ENCODE assay signal across 10 mouse cellular contexts in the genomic region with DNA sequence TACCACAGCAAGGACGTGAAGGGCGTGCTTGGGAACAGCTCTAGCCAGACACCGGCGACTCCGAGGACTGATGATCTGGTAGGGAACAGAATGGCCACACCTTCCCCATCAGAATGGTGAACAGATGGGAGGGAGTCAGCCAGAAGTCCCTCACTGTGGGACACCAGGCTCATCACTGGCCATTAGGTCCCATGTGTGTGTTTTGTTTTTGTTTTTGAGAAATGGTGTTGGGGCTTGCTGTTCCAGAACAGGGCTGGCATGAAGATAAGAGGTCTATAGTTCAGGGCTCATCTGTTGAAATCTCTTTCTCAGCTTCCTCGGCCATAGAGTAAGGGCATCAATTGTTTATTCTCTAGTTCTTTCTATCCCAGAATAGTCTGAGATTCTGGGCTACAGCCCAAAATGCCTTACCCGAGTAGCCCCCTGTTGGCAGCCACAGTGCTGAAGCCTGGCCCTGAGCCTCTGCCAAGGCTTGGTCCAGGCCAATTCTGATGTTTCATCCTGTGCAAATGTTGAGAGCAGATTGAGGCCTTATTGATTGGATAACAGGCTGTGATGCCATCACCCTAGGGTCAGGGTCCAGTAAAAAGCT. TPM values are rescaled to one million over a fixed set of nuclear protein-coding genes. Genes with fewer than 3 reads are reported as not detected.
DNase-seq lines count a peak whose midpoint lies in the region; ATAC-seq and TF ChIP-seq lines count a peak whose summit lies in the region.
"Had no signal": no experiment of that assay in that cellular context is flagged by ENCODE, and none has a peak within 500 bp of the region (broad histone marks: within the 10 kb centered on the region; RNA-seq: fewer than 3 reads in every experiment).

No protein-coding gene starts in this region.

- H3K9ac ChIP-seq in neural tube, embryonic 13.5 days, result no peak overlapping the region
- no peak overlapping the region for H3K9ac ChIP-seq in midbrain, postnatal 0 days (replicated peaks; ENCODE audit: low read length, poor library complexity, severe bottlenecking)

- no peaks in the 10 kb centered on the region for H3K9me3 ChIP-seq in neural tube, embryonic 13.5 days
- no peaks in the 10 kb centered on the region for H3K9me3 ChIP-seq in midbrain, postnatal 0 days (ENCODE audit: low read length)

- H3K4me1 ChIP-seq in neural tube, embryonic 13.5 days (replicated peaks), result peaks cover 75% of the 10 kb centered on the region
- H3K4me1 ChIP-seq in midbrain, postnatal 0 days (ENCODE audit: insufficient read depth, low read length), result peaks cover 24% of the 10 kb centered on the region

- H3K27me3 ChIP-seq in neural tube, embryonic 13.5 days, result no peaks in the 10 kb centered on the region
- no peaks in the 10 kb centered on the region for H3K27me3 ChIP-seq in midbrain, postnatal 0 days (ENCODE audit: insufficient read depth, low read length)

- peak overlapping the region; percentile 67 for H3K27ac ChIP-seq in neural tube, embryonic 13.5 days (replicated peaks)
- H3K27ac ChIP-seq in midbrain, postnatal 0 days (ENCODE audit: low read depth, low read length), result no peak overlapping the region

- intact Hi-C loops in gastrocnemius, postnatal 14 days (cut with DNase I; ENCODE audit: low total_unique reads), result no loop called here

- H3K4me2 ChIP-seq in neural tube, embryonic 13.5 days, result no peak overlapping the region
- no peak overlapping the region for H3K4me2 ChIP-seq in midbrain, postnatal 0 days (ENCODE audit: low read depth, low read length, poor library complexity, severe bottlenecking)

- peaks cover 17% of the 10 kb centered on the region; the same call in 1 of the 2 replicates for H3K36me3 ChIP-seq in neural tube, embryonic 13.5 days
- peaks cover 9% of the 10 kb centered on the region for H3K36me3 ChIP-seq in midbrain, postnatal 0 days (ENCODE audit: insufficient read depth, low read length)

- TF ChIP-seq CTCF in midbrain, postnatal 0 days (IDR thresholded peaks at IDR 0.05), result peak; percentile 38; the same call in 1 of the 2 replicates

- H3K4me3 ChIP-seq in neural tube, embryonic 13.5 days, result no peak overlapping the region
- H3K4me3 ChIP-seq in midbrain, postnatal 0 days (ENCODE audit: low read depth, low read length), result no peak overlapping the region
- H3K4me3 ChIP-seq: myocyte had no signal

- no peak for ATAC-seq in neural tube, embryonic 13.5 days (ENCODE audit: low read depth)
- no peak for ATAC-seq in midbrain, postnatal 0 days (ENCODE audit: low FRiP score)

- DNase-seq in adrenal gland, postnatal 14 days, result peak; percentile 63
- DNase-seq in adrenal gland, postnatal 4 days (ENCODE audit: low spot score in 2 of 2), result no peak
- no peak for DNase-seq in neural tube, embryonic 10.5 days (ENCODE audit: extremely low spot score, low spot score)
- peak; percentile 45 to 81 for DNase-seq in layer of hippocampus, adult 18-20 months (ENCODE audit: low spot score in 2 of 2)
- peak; percentile 95 for DNase-seq in midbrain, postnatal 0 days (ENCODE audit: low spot score)
- no peak for DNase-seq in retina, embryonic 14.5 days (ENCODE audit: low spot score)
- DNase-seq in gastrocnemius, postnatal 14 days, result no peak

- WGBS in neural tube, embryonic 13.5 days, result 70% methylated on average over 7 of the region's 7 CpGs
- 62% methylated on average over 7 of the region's 7 CpGs for WGBS in midbrain, postnatal 0 days

RNA-seq across cellular contexts. Expression of a gene that starts 4.5 kb away (rescaled TPM):
- total RNA-seq in adrenal gland, postnatal 14 days (2021), result 42.6 and 57.0 TPM in 2 replicates
- 10 to 100 TPM; 88.4 to 89.4 TPM for total RNA-seq in adrenal gland, postnatal 4 days (2021)
- 239 and 296 TPM in 2 replicates for polyA plus RNA-seq in neural tube, embryonic 13.5 days (2015; fragmentation: Nextera tagmentation; extraction: Ambion mirVana)
- 10 to 100 TPM; 54.8 to 58.5 TPM for total RNA-seq in layer of hippocampus, adult 18-20 months (2021)
- total RNA-seq in midbrain, postnatal 0 days (2014; rRNA removed), result 75.0 and 82.8 TPM in 2 replicates
- polyA plus RNA-seq in midbrain, postnatal 0 days (2015; fragmentation: Nextera tagmentation; extraction: Ambion mirVana), result 159 and 164 TPM in 2 replicates
- 100 to 1,000 TPM; 191 to 254 TPM for total RNA-seq in gastrocnemius, postnatal 14 days (2021)

RNA-seq across cellular contexts. Expression of a gene that starts 29.9 kb away (rescaled TPM):
- 16.0 and 18.1 TPM in 2 replicates for total RNA-seq in adrenal gland, postnatal 14 days (2021)
- 10 to 100 TPM; 26.2 to 28.6 TPM for total RNA-seq in adrenal gland, postnatal 4 days (2021)
- 27.8 and 31.9 TPM in 2 replicates for polyA plus RNA-seq in neural tube, embryonic 13.5 days (2015; fragmentation: Nextera tagmentation; extraction: Ambion mirVana)
- 10 to 100 TPM; 31.9 to 34.2 TPM for total RNA-seq in layer of hippocampus, adult 18-20 months (2021)
- total RNA-seq in midbrain, postnatal 0 days (2014; rRNA removed), result 32.9 and 47.2 TPM in 2 replicates
- polyA plus RNA-seq in midbrain, postnatal 0 days (2015; fragmentation: Nextera tagmentation; extraction: Ambion mirVana), result 27.3 and 27.9 TPM in 2 replicates
- 10 to 100 TPM; 10.1 to 11.2 TPM for total RNA-seq in gastrocnemius, postnatal 14 days (2021)

RNA-seq across cellular contexts. Expression of a gene that starts 51.8 kb away (rescaled TPM):
- 1.1 and 1.2 TPM in 2 replicates for total RNA-seq in adrenal gland, postnatal 14 days (2021)
- 10 to 100 TPM in 1 of 2 experiments, 1 to 10 TPM in 1; 3.7 to 15.0 TPM for total RNA-seq in adrenal gland, postnatal 4 days (2021)
- polyA plus RNA-seq in neural tube, embryonic 13.5 days (2015; fragmentation: Nextera tagmentation; extraction: Ambion mirVana), result 5.4 and 5.5 TPM in 2 replicates
- total RNA-seq in layer of hippocampus, adult 18-20 months (2021), result not detected
- 0.57 and 0.88 TPM in 2 replicates for total RNA-seq in midbrain, postnatal 0 days (2014; rRNA removed)
- polyA plus RNA-seq in midbrain, postnatal 0 days (2015; fragmentation: Nextera tagmentation; extraction: Ambion mirVana), result 1.3 and 1.9 TPM in 2 replicates
- total RNA-seq in gastrocnemius, postnatal 14 days (2021), result 1 to 10 TPM; 1.9 to 2.1 TPM

RNA-seq across cellular contexts. Expression of a gene that starts 53.4 kb away (rescaled TPM):
- 4.0 and 6.0 TPM in 2 replicates for total RNA-seq in adrenal gland, postnatal 14 days (2021)
- 1 to 10 TPM; 5.4 to 6.4 TPM for total RNA-seq in adrenal gland, postnatal 4 days (2021)
- polyA plus RNA-seq in neural tube, embryonic 13.5 days (2015; fragmentation: Nextera tagmentation; extraction: Ambion mirVana), result 0.65 and 0.92 TPM in 2 replicates
- 1 to 10 TPM in 1 of 2 experiments, under 1 TPM in 1; 0.76 to 1.3 TPM for total RNA-seq in layer of hippocampus, adult 18-20 months (2021)
- total RNA-seq in midbrain, postnatal 0 days (2014; rRNA removed), result 0.28 and 0.93 TPM in 2 replicates
- 0.86 and 0.99 TPM in 2 replicates for polyA plus RNA-seq in midbrain, postnatal 0 days (2015; fragmentation: Nextera tagmentation; extraction: Ambion mirVana)
- under 1 TPM; 0.53 to 0.97 TPM for total RNA-seq in gastrocnemius, postnatal 14 days (2021)
- polyA plus RNA-seq: myocyte had no signal

RNA-seq across cellular contexts. Expression of a gene that starts 53.5 kb away (rescaled TPM):
- total RNA-seq in adrenal gland, postnatal 14 days (2021), result 0.26 TPM in 2 replicates
- total RNA-seq in adrenal gland, postnatal 4 days (2021), result not detected
- not detected in 2 replicates for polyA plus RNA-seq in neural tube, embryonic 13.5 days (2015; fragmentation: Nextera tagmentation; extraction: Ambion mirVana)
- not detected for total RNA-seq in layer of hippocampus, adult 18-20 months (2021)
- total RNA-seq in midbrain, postnatal 0 days (2014; rRNA removed), result 0.09 and 0.16 TPM in 2 replicates
- polyA plus RNA-seq in midbrain, postnatal 0 days (2015; fragmentation: Nextera tagmentation; extraction: Ambion mirVana), result 0.27 TPM in 2 replicates
- under 1 TPM in 1 of 2 experiments, not detected in 1; 0.21 TPM for total RNA-seq in gastrocnemius, postnatal 14 days (2021)
- polyA plus RNA-seq: large intestine, adult 2 months; myocyte had no signal

Comparison
In these comparisons a context has a peak if more than half of its experiments do, and no peak if none do; other contexts are left out.
1. DNase-seq: peak in adrenal gland, postnatal 14 days (single experiment), layer of hippocampus, adult 18-20 months (2 of 2) and midbrain, postnatal 0 days (single experiment); none in adrenal gland, postnatal 4 days (0 of 2), neural tube, embryonic 10.5 days (single experiment), retina, embryonic 14.5 days (single experiment) and gastrocnemius, postnatal 14 days (single experiment).